Comparison of ENCODE assay signal across 8 mouse cellular contexts in the genomic region with DNA sequence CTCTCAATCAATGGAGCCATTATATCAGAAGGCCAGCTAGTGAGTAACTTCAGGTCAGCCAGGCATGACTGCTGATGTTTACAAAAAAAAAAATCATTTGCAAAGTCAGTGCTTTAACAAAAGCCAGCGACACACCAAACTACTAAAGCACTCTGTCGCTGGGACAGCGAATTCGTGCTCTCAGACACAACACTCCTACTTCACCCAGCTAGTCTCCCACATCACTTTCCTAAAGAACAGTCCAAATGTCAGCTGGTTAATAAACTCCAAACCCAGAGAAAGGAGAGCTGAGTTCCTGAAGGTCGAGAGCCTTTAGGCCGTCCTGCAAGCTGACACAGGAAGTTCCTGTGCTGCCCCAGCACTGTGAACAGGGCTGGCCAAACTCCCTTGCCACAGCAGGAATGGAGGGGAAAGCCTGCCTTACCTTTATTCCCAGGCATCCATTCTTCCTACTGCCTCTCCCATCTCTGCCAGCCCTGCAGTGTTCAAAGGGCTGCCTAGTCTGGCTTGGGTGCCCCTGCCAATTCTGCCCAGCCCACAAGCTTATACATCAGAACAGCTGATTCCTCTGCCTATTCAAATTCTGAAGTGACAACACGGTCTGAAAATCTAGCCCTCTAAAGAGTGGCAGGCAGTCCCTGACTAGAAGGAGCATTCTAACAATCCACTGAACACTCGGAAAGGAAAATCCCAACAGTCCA. TPM values are rescaled to one million over a fixed set of nuclear protein-coding genes. Genes with fewer than 3 reads are reported as not detected.
DNase-seq lines count a peak whose midpoint lies in the region; ATAC-seq and TF ChIP-seq lines count a peak whose summit lies in the region.

No protein-coding gene starts in this region.

- peak overlapping the region; percentile 55 for H3K4me3 ChIP-seq in lung, adult 2 months (replicated peaks; ENCODE audit: extremely low read depth, low read depth, low read length)
- peak overlapping the region; percentile 97 for H3K4me3 ChIP-seq in brown adipose tissue, adult 24 weeks (ENCODE audit: insufficient read depth, low read depth, low read length)
- peak overlapping the region; percentile 89 for H3K4me3 ChIP-seq in hindbrain, embryonic 12.5 days
- H3K4me3 ChIP-seq in limb, embryonic 15.5 days, result peak overlapping the region; percentile 84
- H3K4me3 ChIP-seq in stomach, embryonic 14.5 days (ENCODE audit: low read depth, low read length), result peak overlapping the region; percentile 63

- H3K9me3 ChIP-seq in hindbrain, embryonic 12.5 days (replicated peaks), result no peaks in the 10 kb centered on the region
- no peaks in the 10 kb centered on the region for H3K9me3 ChIP-seq in limb, embryonic 15.5 days
- H3K9me3 ChIP-seq in stomach, embryonic 14.5 days (ENCODE audit: control insufficient read depth, low read depth, low read length), result no peaks in the 10 kb centered on the region

- ATAC-seq in hindbrain, embryonic 12.5 days (ENCODE audit: low FRiP score), result no peak
- ATAC-seq in limb, embryonic 15.5 days (ENCODE audit: insufficient number of reproducible peaks, low FRiP score, low TSS enrichment, low read depth), result no peak
- ATAC-seq in stomach, embryonic 14.5 days (ENCODE audit: insufficient number of reproducible peaks, insufficient read depth, low FRiP score, low read depth), result no peak
- ATAC-seq in megakaryocyte progenitor cell, adult 5-6 weeks (replicated peaks; ENCODE audit: poor library complexity), result no peak

- no peak for TF ChIP-seq CTCF in lung, adult 2 months (IDR thresholded peaks at IDR 0.05; ENCODE audit: insufficient read depth, low read length)

- no peak for DNase-seq in lung, adult 2 months
- no peak for DNase-seq in lung, adult 18-20 months
- DNase-seq in cerebellum, adult 8-10 months, result no peak

- H3K9ac ChIP-seq in hindbrain, embryonic 12.5 days, result peak overlapping the region; percentile 91
- H3K9ac ChIP-seq in limb, embryonic 15.5 days, result peak overlapping the region; percentile 27
- peak overlapping the region; percentile 90 for H3K9ac ChIP-seq in stomach, embryonic 14.5 days (replicated peaks; ENCODE audit: low read depth, low read length)

- H3K4me1 ChIP-seq in lung, adult 2 months (ENCODE audit: control insufficient read depth, insufficient read depth, low read length), result peaks cover 46% of the 10 kb centered on the region
- H3K4me1 ChIP-seq in brown adipose tissue, adult 24 weeks (ENCODE audit: control insufficient read depth, insufficient read depth, insufficient read length, low read length), result peaks cover 29% of the 10 kb centered on the region
- peaks cover 62% of the 10 kb centered on the region for H3K4me1 ChIP-seq in hindbrain, embryonic 12.5 days
- peaks cover 55% of the 10 kb centered on the region for H3K4me1 ChIP-seq in limb, embryonic 15.5 days
- H3K4me1 ChIP-seq in stomach, embryonic 14.5 days (ENCODE audit: control insufficient read depth, insufficient read depth, low read length), result peaks cover 55% of the 10 kb centered on the region

- 12% methylated on average over 8 of the region's 8 CpGs for WGBS in lung, adult 2 months
- WGBS in hindbrain, embryonic 12.5 days, result 11% methylated on average over 8 of the region's 8 CpGs
- WGBS in limb, embryonic 15.5 days, result 11% methylated on average over 8 of the region's 8 CpGs
- 7% methylated on average over 8 of the region's 8 CpGs for WGBS in stomach, embryonic 14.5 days

- peak overlapping the region; percentile 80 for H3K27ac ChIP-seq in brown adipose tissue, adult 24 weeks (replicated peaks; ENCODE audit: low read depth, low read length)
- peak overlapping the region; percentile 42; the same call in 1 of the 2 replicates for H3K27ac ChIP-seq in hindbrain, embryonic 12.5 days
- peak overlapping the region; percentile 65 for H3K27ac ChIP-seq in limb, embryonic 15.5 days
- peak overlapping the region; percentile 1; the same call in 1 of the 2 replicates for H3K27ac ChIP-seq in stomach, embryonic 14.5 days (ENCODE audit: low read length)

- peak overlapping the region; percentile 91 for H3K4me2 ChIP-seq in hindbrain, embryonic 12.5 days (replicated peaks)
- peak overlapping the region; percentile 84 for H3K4me2 ChIP-seq in limb, embryonic 15.5 days
- H3K4me2 ChIP-seq in stomach, embryonic 14.5 days (replicated peaks; ENCODE audit: low read depth, low read length), result peak overlapping the region; percentile 94

- H3K27me3 ChIP-seq in hindbrain, embryonic 12.5 days, result no peaks in the 10 kb centered on the region
- H3K27me3 ChIP-seq in limb, embryonic 15.5 days, result no peaks in the 10 kb centered on the region
- no peaks in the 10 kb centered on the region for H3K27me3 ChIP-seq in stomach, embryonic 14.5 days (ENCODE audit: control insufficient read depth, insufficient read depth, low read length)

- no peak for TF ChIP-seq POLR2A in lung, adult 2 months (IDR thresholded peaks at IDR 0.05; ENCODE audit: borderline replicate concordance, extremely low read depth, low read depth, low read length)

- no peaks in the 10 kb centered on the region for H3K36me3 ChIP-seq in hindbrain, embryonic 12.5 days
- H3K36me3 ChIP-seq in limb, embryonic 15.5 days, result 0 out of 2 replicates have a peak, but pooled peaks cover 3% of the 10 kb centered on the region
- peaks cover 3% of the 10 kb centered on the region; the same call in 1 of the 2 replicates for H3K36me3 ChIP-seq in stomach, embryonic 14.5 days (ENCODE audit: control insufficient read depth, insufficient read depth, low read length)

RNA-seq across cellular contexts. Expression of gene Snx18, which starts 2.2 kb away (rescaled TPM):
- polyA plus RNA-seq in lung, adult 2 months (2012; rRNA removed), result 22.8 and 27.0 TPM in 2 replicates
- polyA plus RNA-seq in brown adipose tissue, adult 24 weeks (2012; ENCODE audit: insufficient read depth, insufficient read length, missing spikeins), result 13.1 and 14.5 TPM in 2 replicates
- 30.6 and 31.1 TPM in 2 replicates for polyA plus RNA-seq in hindbrain, embryonic 12.5 days (2016; fragmentation: Nextera tagmentation; extraction: Ambion mirVana)
- polyA plus RNA-seq in limb, embryonic 15.5 days (2015; fragmentation: Nextera tagmentation; extraction: Ambion mirVana), result 21.1 and 25.2 TPM in 2 replicates
- polyA plus RNA-seq in stomach, embryonic 14.5 days (2014; fragmentation: Nextera tagmentation; extraction: Ambion mirVana), result 28.1 and 30.2 TPM in 2 replicates
- total RNA-seq in megakaryocyte progenitor cell, adult 5-6 weeks (2015), result 35.4 and 45.4 TPM in 2 replicates
- total RNA-seq in megakaryocyte progenitor cell, adult 5-6 weeks (2017), result 40.1 and 42.2 TPM in 2 replicates

RNA-seq across cellular contexts. Expression of gene Hspb3, which starts 47.4 kb away (rescaled TPM):
- polyA plus RNA-seq in lung, adult 2 months (2012; rRNA removed), result 0.27 and 0.92 TPM in 2 replicates
- not detected in 2 replicates for polyA plus RNA-seq in brown adipose tissue, adult 24 weeks (2012; ENCODE audit: insufficient read depth, insufficient read length, missing spikeins)
- polyA plus RNA-seq in hindbrain, embryonic 12.5 days (2016; fragmentation: Nextera tagmentation; extraction: Ambion mirVana), result 0.76 and 1.6 TPM in 2 replicates
- 8.6 and 23.7 TPM in 2 replicates for polyA plus RNA-seq in limb, embryonic 15.5 days (2015; fragmentation: Nextera tagmentation; extraction: Ambion mirVana)
- polyA plus RNA-seq in stomach, embryonic 14.5 days (2014; fragmentation: Nextera tagmentation; extraction: Ambion mirVana), result not detected in 2 replicates
- total RNA-seq in megakaryocyte progenitor cell, adult 5-6 weeks (2015), result not detected in 2 replicates
- total RNA-seq in megakaryocyte progenitor cell, adult 5-6 weeks (2017), result not detected in 2 replicates

Comparison
In these comparisons a context has a peak if more than half of its experiments do, and no peak if none do; other contexts are left out.
1. H3K27ac ChIP-seq: peak in every context shown above with its lines; median percentile 80 in brown adipose tissue, adult 24 weeks; 65 in limb, embryonic 15.5 days; 42 in hindbrain, embryonic 12.5 days; 1 in stomach, embryonic 14.5 days.
2. H3K9ac ChIP-seq: peak in every context shown above with its lines; median percentile 91 in hindbrain, embryonic 12.5 days; 90 in stomach, embryonic 14.5 days; 27 in limb, embryonic 15.5 days.